Comparison of ENCODE assay signal across 8 mouse cellular contexts in genomic region chr2:34874816-34875345, GRCm38 (mm10). TPM values are rescaled to one million over a fixed set of nuclear protein-coding genes. Genes with fewer than 3 reads are reported as not detected.
A peak's percentile ranks its signal among the peaks of the same experiment; 100 is the strongest.
DNase-seq lines count a peak whose midpoint lies in the region; ATAC-seq and TF ChIP-seq lines count a peak whose summit lies in the region.

TSS of gene Psmd5 (minus strand) at chr2:34874968.

- TF ChIP-seq CTCF in ES-Bruce4 (IDR thresholded peaks at IDR 0.05; ENCODE audit: low read depth, low read length) = no peak
- no peak for TF ChIP-seq CTCF in hindbrain, postnatal 0 days (IDR thresholded peaks at IDR 0.05; ENCODE audit: low read depth)

- no peak for TF ChIP-seq POLR2A in ES-Bruce4 (IDR thresholded peaks at IDR 0.05; ENCODE audit: insufficient read depth, low read length)

- H3K4me2 ChIP-seq in hindbrain, postnatal 0 days (ENCODE audit: low read depth, low read length) = peak within 1 kb of the TSS; percentile 31
- peak within 1 kb of the TSS; percentile 46 for H3K4me2 ChIP-seq in limb, embryonic 12.5 days
- no peak within 1 kb of the TSS; the same call in 1 of the 2 replicates for H3K4me2 ChIP-seq in neural tube, embryonic 14.5 days (ENCODE audit: low read depth, low read length)

- no peak within 1 kb of the TSS for H3K27ac ChIP-seq in ES-Bruce4 (ENCODE audit: insufficient read depth, low read length)
- no peak within 1 kb of the TSS for H3K27ac ChIP-seq in hindbrain, postnatal 0 days
- no peak within 1 kb of the TSS for H3K27ac ChIP-seq in limb, embryonic 12.5 days
- H3K27ac ChIP-seq in neural tube, embryonic 14.5 days (ENCODE audit: low read depth, low read length) = no peak within 1 kb of the TSS

- DNase-seq in adrenal gland, adult 8-10 months = no peak
- no peak for DNase-seq in gastrocnemius, adult 8-10 months (ENCODE audit: low spot score in 2 of 2)
- DNase-seq in hindbrain, postnatal 0 days (ENCODE audit: low spot score) = no peak
- no peak for DNase-seq in right cerebral cortex, postnatal 4 days
- no peak for DNase-seq in thymus, postnatal 25 days

- 21% methylated on average over 8 of the region's 8 CpGs for WGBS in hindbrain, postnatal 0 days
- 12% methylated on average over 8 of the region's 8 CpGs for WGBS in limb, embryonic 12.5 days
- 14% methylated on average over 8 of the region's 8 CpGs for WGBS in neural tube, embryonic 14.5 days

- no peak for TF ChIP-seq EP300 in ES-Bruce4 (IDR thresholded peaks at IDR 0.05; ENCODE audit: insufficient read depth, low read depth, low read length)

- no peaks in the 10 kb centered on the region for H3K9me3 ChIP-seq in ES-Bruce4 (replicated peaks; ENCODE audit: control insufficient read depth, insufficient read depth, low read length, poor library complexity, severe bottlenecking)
- H3K9me3 ChIP-seq in hindbrain, postnatal 0 days (ENCODE audit: low read length) = no peaks in the 10 kb centered on the region
- H3K9me3 ChIP-seq in limb, embryonic 12.5 days = no peaks in the 10 kb centered on the region
- no peaks in the 10 kb centered on the region for H3K9me3 ChIP-seq in neural tube, embryonic 14.5 days (ENCODE audit: control insufficient read depth, low read length)

- peak within 1 kb of the TSS; percentile 59 for H3K4me3 ChIP-seq in ES-Bruce4 (ENCODE audit: low read depth, low read length)
- H3K4me3 ChIP-seq in hindbrain, postnatal 0 days (ENCODE audit: low read length) = no peak within 1 kb of the TSS
- H3K4me3 ChIP-seq in limb, embryonic 12.5 days (replicated peaks) = peak within 1 kb of the TSS; percentile 28
- no peak within 1 kb of the TSS for H3K4me3 ChIP-seq in neural tube, embryonic 14.5 days (ENCODE audit: low read depth, low read length)

- no peak for ATAC-seq in hindbrain, postnatal 0 days
- no peak for ATAC-seq in limb, embryonic 12.5 days (ENCODE audit: insufficient number of reproducible peaks, insufficient read depth, low FRiP score, low TSS enrichment, low read depth)
- ATAC-seq in neural tube, embryonic 14.5 days (ENCODE audit: low read depth) = no peak

- H3K9ac ChIP-seq in ES-Bruce4 (ENCODE audit: low read depth, poor library complexity, severe bottlenecking) = peak within 1 kb of the TSS; percentile 67
- no peak within 1 kb of the TSS for H3K9ac ChIP-seq in hindbrain, postnatal 0 days (replicated peaks; ENCODE audit: low read length)
- H3K9ac ChIP-seq in limb, embryonic 12.5 days (replicated peaks) = 0 out of 2 replicates have a peak within 1 kb of the TSS, but pooled peaks have one; percentile 12
- H3K9ac ChIP-seq in neural tube, embryonic 14.5 days (replicated peaks; ENCODE audit: low read depth, low read length) = 0 out of 2 replicates have a peak within 1 kb of the TSS, but pooled peaks have one; percentile 12

- no peaks in the 10 kb centered on the region for H3K4me1 ChIP-seq in ES-Bruce4 (ENCODE audit: control insufficient read depth, insufficient read depth, low read length)
- H3K4me1 ChIP-seq in hindbrain, postnatal 0 days (ENCODE audit: insufficient read depth, low read length) = no peaks in the 10 kb centered on the region
- H3K4me1 ChIP-seq in limb, embryonic 12.5 days (replicated peaks) = peaks cover 13% of the 10 kb centered on the region
- peaks cover 7% of the 10 kb centered on the region for H3K4me1 ChIP-seq in neural tube, embryonic 14.5 days (ENCODE audit: control insufficient read depth, insufficient read depth, low read length)

- no peaks in the 10 kb centered on the region for H3K36me3 ChIP-seq in ES-Bruce4 (ENCODE audit: control insufficient read depth, insufficient read depth, low read length, poor library complexity, severe bottlenecking)
- no peaks in the 10 kb centered on the region for H3K36me3 ChIP-seq in hindbrain, postnatal 0 days (ENCODE audit: insufficient read depth, low read length)
- no peaks in the 10 kb centered on the region for H3K36me3 ChIP-seq in limb, embryonic 12.5 days
- H3K36me3 ChIP-seq in neural tube, embryonic 14.5 days (ENCODE audit: control insufficient read depth, insufficient read depth, low read length) = no peaks in the 10 kb centered on the region

- H3K27me3 ChIP-seq in ES-Bruce4 (ENCODE audit: control insufficient read depth, insufficient read depth, low read length, poor library complexity, severe bottlenecking) = no peaks in the 10 kb centered on the region
- no peaks in the 10 kb centered on the region for H3K27me3 ChIP-seq in hindbrain, postnatal 0 days (ENCODE audit: insufficient read depth, low read length)
- peaks cover 56% of the 10 kb centered on the region for H3K27me3 ChIP-seq in limb, embryonic 12.5 days
- peaks cover 9% of the 10 kb centered on the region for H3K27me3 ChIP-seq in neural tube, embryonic 14.5 days (ENCODE audit: control insufficient read depth, insufficient read depth, low read length)

RNA-seq across cellular contexts. Expression of gene Psmd5, which starts in this region (rescaled TPM):
- polyA plus RNA-seq in ES-Bruce4 (2011; ENCODE audit: insufficient read depth, insufficient read length, low read depth, missing spikeins) = 63.9 and 77.6 TPM in 2 replicates
- 10 to 100 TPM; 42.6 to 49.8 (median 45.8) TPM for total RNA-seq in adrenal gland, adult 8-10 months (2022)
- total RNA-seq in gastrocnemius, adult 8-10 months (2022) = 10 to 100 TPM; 11.0 to 18.6 (median 15.5) TPM
- total RNA-seq in hindbrain, postnatal 0 days (2014; rRNA removed) = 37.6 and 39.4 TPM in 2 replicates
- polyA plus RNA-seq in hindbrain, postnatal 0 days (2015; fragmentation: Nextera tagmentation; extraction: Ambion mirVana) = 74.6 and 80.0 TPM in 2 replicates
- 104 TPM in 2 replicates for polyA plus RNA-seq in limb, embryonic 12.5 days (2016; fragmentation: Nextera tagmentation; extraction: Ambion mirVana)
- polyA plus RNA-seq in neural tube, embryonic 14.5 days (2014; fragmentation: Nextera tagmentation; extraction: Ambion mirVana) = 97.0 and 101 TPM in 2 replicates

Comparison
In these comparisons a context has a peak if more than half of its experiments do, and no peak if none do; other contexts are left out.
1. H3K4me3 ChIP-seq: peak in ES-Bruce4 (single experiment) and limb, embryonic 12.5 days (single experiment); none in hindbrain, postnatal 0 days (single experiment) and neural tube, embryonic 14.5 days (single experiment).